Mouse (Mus musculus): ENCODE measurements around the gene Traf5. TPM values are rescaled to one million over a fixed set of nuclear protein-coding genes. Genes with fewer than 3 reads are reported as not detected.

Traf5 gene
- polyA plus RNA-seq, 1 experiment from 2014 or later: 4.2 TPM

DNA sequence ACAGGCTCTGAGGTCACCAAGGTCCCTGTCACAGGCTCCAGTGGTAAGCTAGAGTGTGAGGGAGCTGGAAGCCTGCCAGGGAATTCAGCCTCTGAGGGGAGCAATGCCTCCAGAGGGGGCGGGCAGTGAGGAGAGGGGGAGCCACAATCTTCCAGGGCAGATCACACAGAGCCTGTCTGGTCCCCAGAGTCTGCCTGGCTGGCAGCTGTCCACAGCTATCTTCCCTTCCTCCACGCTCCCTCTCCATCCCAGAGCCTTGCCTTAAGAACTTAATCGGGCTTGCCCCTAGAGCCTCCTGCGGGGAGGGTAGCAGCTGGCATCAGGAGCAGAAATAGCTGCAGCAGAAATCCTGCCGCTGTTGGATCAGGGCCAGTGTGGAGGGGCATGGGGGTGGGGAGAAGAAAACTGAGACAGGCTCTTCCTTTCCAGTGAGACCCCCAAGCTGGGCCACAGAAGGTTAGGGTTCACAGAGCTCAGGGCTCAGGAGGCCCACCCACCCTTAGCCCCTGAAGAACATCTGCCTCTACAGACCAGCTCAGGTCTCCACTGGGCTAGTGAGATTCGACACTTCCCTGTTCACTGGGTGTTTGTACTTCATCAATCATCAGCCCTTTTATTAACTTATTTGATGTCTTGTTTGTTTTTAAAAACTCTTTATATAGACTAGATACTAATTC lies 110.8 kb downstream of the Traf5 start:
- ATAC-seq (ENCODE audit: low FRiP score, low read depth): peak; percentile 76
- no peaks in the 10 kb centered on the region for H3K9me3 ChIP-seq
- no peak overlapping the region for H3K4me3 ChIP-seq
- H3K27me3 ChIP-seq: peaks cover 6% of the 10 kb centered on the region; the same call in 1 of the 2 replicates
- no peak overlapping the region for H3K4me2 ChIP-seq (replicated peaks)
- H3K4me1 ChIP-seq: peaks cover 32% of the 10 kb centered on the region
- no peak overlapping the region for H3K9ac ChIP-seq (replicated peaks)
- 19% methylated on average over 5 of the region's 6 CpGs for WGBS
- H3K27ac ChIP-seq (replicated peaks): peak overlapping the region; percentile 52
- H3K36me3 ChIP-seq: no peaks in the 10 kb centered on the region

- Histone ChIP-seq H3K9me3 (no peaks in the 10 kb centered on the region), H3K4me2 (replicated peaks) (no peak within 1 kb of the TSS; the same call in 1 of the 2 replicates), H3K4me1 (peaks cover 32% of the 10 kb centered on the region), H3K4me3 (no peak within 1 kb of the TSS), H3K27me3 (no peaks in the 10 kb centered on the region), H3K36me3 (no peaks in the 10 kb centered on the region), H3K27ac (replicated peaks) (peak within 1 kb of the TSS; percentile 1; the same call in 1 of the 2 replicates), H3K9ac (replicated peaks) (no peak within 1 kb of the TSS)
- peak; percentile 65 for ATAC-seq (ENCODE audit: low FRiP score, low read depth)
- WGBS: 35% methylated on average over 5 of the region's 5 CpGs
Measured at GRCm38 (mm10) chr1:191977187-191977586, 115.2 kb downstream of the Traf5 start, which contains the start of gene Rd3. Gene Rd3, plus strand, starts transcription at chr1:191977370.

DNA sequence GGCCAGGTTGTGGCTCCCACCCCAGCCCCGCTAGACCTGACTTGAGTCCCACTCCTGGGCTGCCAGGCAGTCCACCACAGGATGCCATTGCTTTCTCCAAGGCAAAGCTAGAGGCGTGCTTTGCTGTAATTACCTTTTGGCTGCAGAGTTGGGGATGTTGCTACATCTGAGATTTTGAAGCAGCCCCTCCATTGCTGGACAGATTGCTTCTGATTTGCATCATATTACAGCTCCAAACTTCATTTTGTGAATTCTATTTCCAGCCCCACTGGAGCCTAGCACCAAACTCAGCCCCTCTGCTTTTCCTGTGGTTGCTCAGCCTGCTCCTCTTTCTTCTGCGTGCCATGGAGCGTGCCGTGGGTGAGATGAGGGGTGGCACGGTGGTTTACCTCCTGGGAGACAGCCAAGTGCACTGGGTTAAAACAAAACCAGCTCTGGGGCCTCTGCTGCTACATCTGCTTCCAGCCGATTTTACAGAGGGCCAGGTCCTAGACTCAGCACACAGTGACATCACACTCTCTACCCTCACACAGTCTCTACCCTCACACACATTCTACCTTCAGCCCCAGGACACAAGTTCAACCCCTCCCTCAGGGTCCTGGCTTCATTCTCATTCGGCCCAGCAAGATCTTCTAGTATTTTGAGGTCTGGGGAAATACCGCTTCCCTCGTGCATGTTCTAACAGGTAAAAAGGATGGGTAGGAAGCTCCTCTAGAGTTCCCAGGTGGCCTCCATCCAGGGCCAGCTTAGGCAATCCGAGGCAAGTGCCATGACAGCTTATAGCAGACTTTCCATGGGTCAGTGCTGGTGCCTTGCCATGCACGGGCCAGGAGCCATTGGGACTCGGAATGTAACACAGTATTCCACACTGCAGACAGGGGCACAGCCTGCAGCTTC lies 117.6 kb downstream of the Traf5 start:
- H3K4me3 ChIP-seq: no peak overlapping the region
- no peaks in the 10 kb centered on the region for H3K36me3 ChIP-seq
- no peak overlapping the region for H3K9ac ChIP-seq (replicated peaks)
- H3K4me1 ChIP-seq: peaks cover 17% of the 10 kb centered on the region
- no peaks in the 10 kb centered on the region for H3K9me3 ChIP-seq
- 75% methylated on average over 13 of the region's 13 CpGs for WGBS
- no peaks in the 10 kb centered on the region for H3K27me3 ChIP-seq
- ATAC-seq (ENCODE audit: low FRiP score, low read depth): no peak
- H3K4me2 ChIP-seq (replicated peaks): no peak overlapping the region
- no peak overlapping the region for H3K27ac ChIP-seq (replicated peaks)

DNA sequence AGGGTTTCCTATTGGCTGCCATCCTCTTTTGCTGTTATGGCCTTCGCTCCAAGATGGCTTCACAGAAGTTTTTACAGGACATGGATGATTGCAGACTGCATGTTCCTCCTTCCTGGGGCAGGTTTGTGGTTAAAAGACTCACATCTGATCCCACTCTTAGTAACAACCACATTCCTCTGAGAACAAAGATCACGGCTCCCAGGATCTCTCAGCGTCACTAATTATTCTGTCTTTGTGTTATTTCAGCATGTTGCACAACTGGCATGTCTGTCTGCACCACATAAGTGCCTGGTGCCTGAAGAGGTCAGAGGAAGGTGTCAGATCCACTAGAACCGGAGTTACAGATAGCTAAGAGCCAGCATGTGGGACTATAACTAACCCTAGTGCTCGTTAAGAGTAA lies 122.4 kb downstream of the Traf5 start:
- WGBS: 74% methylated on average over 5 of the region's 5 CpGs
- Histone ChIP-seq H3K4me1 (peaks cover 3% of the 10 kb centered on the region; the same call in 1 of the 2 replicates), H3K27ac (replicated peaks) (no peak overlapping the region), H3K4me2 (replicated peaks) (no peak overlapping the region), H3K27me3 (no peaks in the 10 kb centered on the region), H3K36me3 (no peaks in the 10 kb centered on the region), H3K9me3 (no peaks in the 10 kb centered on the region), H3K4me3 (no peak overlapping the region), H3K9ac (replicated peaks) (no peak overlapping the region)
- ATAC-seq (ENCODE audit: low FRiP score, low read depth): no peak

- 0 out of 2 replicates have a peak overlapping the region, but pooled peaks have one; percentile 21 for H3K4me2 ChIP-seq (replicated peaks)
- no peak overlapping the region for H3K27ac ChIP-seq (replicated peaks)
- H3K4me3 ChIP-seq: no peak overlapping the region
- H3K9ac ChIP-seq (replicated peaks): no peak overlapping the region
- H3K27me3 ChIP-seq: no peaks in the 10 kb centered on the region
- no peaks in the 10 kb centered on the region for H3K36me3 ChIP-seq
- no peaks in the 10 kb centered on the region for H3K9me3 ChIP-seq
- 16% methylated on average over 13 of the region's 13 CpGs for WGBS
- H3K4me1 ChIP-seq: no peaks in the 10 kb centered on the region; the same call in 1 of the 2 replicates
- ATAC-seq (ENCODE audit: low FRiP score, low read depth): 0 out of 2 replicates have a peak, but pooled peaks have one; percentile 23
Measured at GRCm38 (mm10) chr1:191964773-191965481, 127.4 kb downstream of the Traf5 start.

DNA sequence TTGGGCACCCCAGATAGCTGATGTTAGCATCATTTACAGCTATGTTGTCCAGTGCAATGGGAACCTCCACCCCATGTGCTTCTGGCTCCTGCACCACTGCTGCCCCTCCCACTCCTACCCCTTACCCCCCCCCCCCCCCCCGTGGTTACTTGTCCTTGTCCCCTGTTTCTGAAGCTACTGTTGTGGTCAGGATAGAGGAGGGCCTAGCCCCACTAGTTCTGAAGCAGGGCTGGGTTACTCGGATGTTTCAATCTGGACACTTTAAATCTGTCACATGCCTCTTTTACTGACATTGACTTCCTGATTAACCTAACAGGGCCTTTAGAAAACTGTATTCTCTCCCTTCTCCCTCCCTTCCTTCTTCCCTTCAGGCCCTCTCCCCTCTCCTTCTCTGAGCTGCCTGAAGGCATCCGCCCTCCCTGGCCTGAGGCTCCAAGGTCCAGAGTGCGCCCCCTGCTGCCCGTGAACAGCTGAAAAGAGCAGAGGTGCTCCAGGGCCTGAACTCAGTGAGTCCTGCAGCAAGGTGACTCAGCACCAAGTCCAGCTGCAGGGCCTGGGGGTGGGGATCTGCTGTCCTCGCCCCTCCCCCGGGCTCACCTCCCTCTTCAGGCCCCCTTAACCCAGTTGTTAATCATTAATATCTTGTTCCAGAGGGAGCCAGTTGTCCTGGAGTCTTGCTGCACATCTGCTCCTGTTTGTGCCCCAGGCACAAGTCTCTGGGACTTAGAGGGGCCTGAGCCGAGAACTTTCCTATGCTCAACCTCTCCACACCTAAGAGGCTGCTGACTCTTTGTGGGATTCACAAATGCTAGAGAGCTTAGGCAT lies 128.2 kb downstream of the Traf5 start:
- Histone ChIP-seq H3K4me3 (no peak overlapping the region), H3K9me3 (no peaks in the 10 kb centered on the region), H3K9ac (replicated peaks) (no peak overlapping the region), H3K4me2 (replicated peaks) (no peak overlapping the region), H3K27ac (replicated peaks) (no peak overlapping the region), H3K36me3 (no peaks in the 10 kb centered on the region), H3K4me1 (no peaks in the 10 kb centered on the region), H3K27me3 (no peaks in the 10 kb centered on the region)
- WGBS: 26% methylated on average over 8 of the region's 8 CpGs
- ATAC-seq (ENCODE audit: low FRiP score, low read depth): 0 out of 2 replicates have a peak, but pooled peaks have one; percentile 49

- Histone ChIP-seq H3K27ac (replicated peaks) (no peak overlapping the region), H3K4me3 (no peak overlapping the region), H3K9ac (replicated peaks) (no peak overlapping the region), H3K9me3 (no peaks in the 10 kb centered on the region), H3K36me3 (no peaks in the 10 kb centered on the region), H3K4me1 (no peaks in the 10 kb centered on the region), H3K4me2 (replicated peaks) (no peak overlapping the region), H3K27me3 (no peaks in the 10 kb centered on the region)
- WGBS: 76% methylated on average over 3 of the region's 3 CpGs
- no peak for ATAC-seq (ENCODE audit: low FRiP score, low read depth)
Measured at GRCm38 (mm10) chr1:191963413-191963812, 128.9 kb downstream of the Traf5 start.

- H3K36me3 ChIP-seq: no peaks in the 10 kb centered on the region
- H3K27me3 ChIP-seq: no peaks in the 10 kb centered on the region
- no peak for ATAC-seq (ENCODE audit: low FRiP score, low read depth)
- H3K9me3 ChIP-seq: no peaks in the 10 kb centered on the region
- no peak overlapping the region for H3K27ac ChIP-seq (replicated peaks)
- no peaks in the 10 kb centered on the region for H3K4me1 ChIP-seq
- H3K4me3 ChIP-seq: no peak overlapping the region
- no peak overlapping the region for H3K9ac ChIP-seq (replicated peaks)
- H3K4me2 ChIP-seq (replicated peaks): no peak overlapping the region
- 71% methylated on average over 2 of the region's 2 CpGs for WGBS
Measured at GRCm38 (mm10) chr1:191960946-191961345, 131.4 kb downstream of the Traf5 start.

GRCm38 (mm10) chr1:191957321-191957720 lies 135.0 kb downstream of the Traf5 start:
- H3K36me3 ChIP-seq: no peaks in the 10 kb centered on the region
- no peaks in the 10 kb centered on the region; the same call in 1 of the 2 replicates for H3K27me3 ChIP-seq
- no peaks in the 10 kb centered on the region for H3K9me3 ChIP-seq
- H3K4me2 ChIP-seq (replicated peaks): no peak overlapping the region
- no peak overlapping the region for H3K4me3 ChIP-seq
- H3K9ac ChIP-seq (replicated peaks): no peak overlapping the region
- no peaks in the 10 kb centered on the region for H3K4me1 ChIP-seq
- H3K27ac ChIP-seq (replicated peaks): no peak overlapping the region
- no peak for ATAC-seq (ENCODE audit: low FRiP score, low read depth)
- 96% methylated on average over 3 of the region's 3 CpGs for WGBS

DNA sequence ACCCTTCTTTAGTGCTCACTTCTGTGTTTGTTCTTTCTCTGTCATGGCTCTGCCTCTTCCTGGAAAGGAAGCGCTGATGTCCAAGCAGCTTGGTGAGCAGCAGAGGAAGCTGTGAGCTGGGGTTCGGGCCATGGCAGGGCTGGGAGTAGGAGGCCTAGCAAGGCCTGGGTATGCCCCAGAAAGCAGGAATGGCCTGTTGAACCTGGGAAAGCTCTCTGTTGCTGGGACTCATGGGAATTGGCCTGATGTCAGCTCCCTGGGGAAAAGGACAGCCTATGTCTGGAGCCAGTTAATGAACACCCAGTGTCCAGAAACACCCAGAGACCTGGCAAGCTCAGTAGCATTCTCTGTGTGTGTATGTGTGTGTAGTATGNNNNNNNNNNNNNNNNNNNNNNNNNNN lies 135.5 kb downstream of the Traf5 start:
- no peak for ATAC-seq (ENCODE audit: low FRiP score, low read depth)
- Histone ChIP-seq H3K9ac (replicated peaks) (no peak overlapping the region), H3K36me3 (no peaks in the 10 kb centered on the region), H3K27ac (replicated peaks) (no peak overlapping the region), H3K4me2 (replicated peaks) (no peak overlapping the region), H3K4me1 (no peaks in the 10 kb centered on the region), H3K9me3 (no peaks in the 10 kb centered on the region), H3K4me3 (no peak overlapping the region), H3K27me3 (no peaks in the 10 kb centered on the region; the same call in 1 of the 2 replicates)
- WGBS: 88% methylated on average over 2 of the region's 2 CpGs

DNA sequence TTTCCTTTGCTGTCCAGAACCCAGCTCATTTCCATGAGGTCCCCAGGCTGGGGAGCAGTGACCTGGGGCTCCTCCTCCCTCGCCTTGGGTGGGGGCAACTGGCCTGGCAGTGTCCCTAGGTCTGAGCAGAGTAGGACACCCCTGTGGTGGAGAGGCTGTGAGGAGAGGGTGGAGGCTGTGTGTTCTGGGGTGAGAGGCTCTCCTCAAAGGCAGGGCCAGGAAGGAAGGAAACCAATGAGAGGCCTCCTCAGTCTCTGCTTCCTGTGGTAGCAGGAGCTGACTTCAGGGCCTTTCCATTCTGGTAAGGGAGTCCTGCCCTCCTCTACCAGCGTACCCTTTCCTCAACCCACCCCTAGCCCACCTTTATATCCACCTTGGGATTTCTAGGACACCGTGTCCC lies 136.1 kb downstream of the Traf5 start:
- no peak overlapping the region for H3K4me2 ChIP-seq (replicated peaks)
- H3K9ac ChIP-seq (replicated peaks): no peak overlapping the region
- H3K27ac ChIP-seq (replicated peaks): no peak overlapping the region
- WGBS: 79% methylated on average over 3 of the region's 3 CpGs
- no peak overlapping the region for H3K4me3 ChIP-seq
- no peaks in the 10 kb centered on the region for H3K4me1 ChIP-seq
- ATAC-seq (ENCODE audit: low FRiP score, low read depth): no peak
- H3K36me3 ChIP-seq: no peaks in the 10 kb centered on the region
- no peaks in the 10 kb centered on the region for H3K9me3 ChIP-seq
- H3K27me3 ChIP-seq: no peaks in the 10 kb centered on the region; the same call in 1 of the 2 replicates

Measured in midbrain, embryonic 12.5 days (tissue).